Mouse (Mus musculus) hindbrain, embryonic 10.5 days (tissue): ENCODE data around the gene Smim27. TPM values are rescaled to one million over a fixed set of nuclear protein-coding genes. Genes with fewer than 3 reads are reported as not detected.

Experiments used
- DNase-seq: peaks from one replicate; pipeline ENCODE4 v3.0.0-alpha.2; 2017; ENCODE audit warnings: low spot score
- H3K27ac ChIP-seq: fragments of 300-500 bp; sonication (generic); 2 replicates; pipeline ENCODE4 v1.5.1; 2016; ENCODE audit warnings: mild to moderate bottlenecking, moderate library complexity
- H3K27me3 ChIP-seq: fragments of 300-500 bp; sonication (generic); 2 replicates; pipeline ENCODE4 v1.6.1; 2016; ENCODE audit warnings: mild to moderate bottlenecking; ENCODE audit not compliant: poor library complexity, insufficient read depth, severe bottlenecking
- H3K36me3 ChIP-seq: fragments of 300-500 bp; sonication (generic); 2 replicates; pipeline ENCODE4 v1.6.1; 2016; ENCODE audit warnings: mild to moderate bottlenecking, moderate library complexity
- H3K4me1 ChIP-seq: fragments of 300-500 bp; sonication (generic); replicated peaks from 2 replicates; pipeline ENCODE4 v1.6.1; 2016; ENCODE audit warnings: mild to moderate bottlenecking
- H3K4me3 ChIP-seq: fragments of 300-500 bp; sonication (generic); 2 replicates; pipeline ENCODE4 v1.5.1; 2016; ENCODE audit warnings: mild to moderate bottlenecking, moderate library complexity
- H3K9me3 ChIP-seq: fragments of 300-500 bp; sonication (generic); 2 replicates; pipeline ENCODE4 v1.6.1; 2016; ENCODE audit warnings: mild to moderate bottlenecking, moderate library complexity
- WGBS: fragments of 180-500 bp; shearing (Covaris S2); methylation state at CpG from one replicate; pipeline ENCODE4 v1.1.7; 2016; 5-methylcytosine and 5-hydroxymethylcytosine counted together
- polyA plus RNA-seq: library from polyadenylated mRNA; unstranded; fragments of >200 nt; fragmentation: Nextera tagmentation; extraction: Ambion mirVana; gene quantifications from 2 replicates; pipeline ENCODE4 v1.2.1, GENCODE M21; 2016

The Smim27 gene
- polyA plus RNA-seq, 1 experiment from 2014 or later, result 26.6 TPM

DNA sequence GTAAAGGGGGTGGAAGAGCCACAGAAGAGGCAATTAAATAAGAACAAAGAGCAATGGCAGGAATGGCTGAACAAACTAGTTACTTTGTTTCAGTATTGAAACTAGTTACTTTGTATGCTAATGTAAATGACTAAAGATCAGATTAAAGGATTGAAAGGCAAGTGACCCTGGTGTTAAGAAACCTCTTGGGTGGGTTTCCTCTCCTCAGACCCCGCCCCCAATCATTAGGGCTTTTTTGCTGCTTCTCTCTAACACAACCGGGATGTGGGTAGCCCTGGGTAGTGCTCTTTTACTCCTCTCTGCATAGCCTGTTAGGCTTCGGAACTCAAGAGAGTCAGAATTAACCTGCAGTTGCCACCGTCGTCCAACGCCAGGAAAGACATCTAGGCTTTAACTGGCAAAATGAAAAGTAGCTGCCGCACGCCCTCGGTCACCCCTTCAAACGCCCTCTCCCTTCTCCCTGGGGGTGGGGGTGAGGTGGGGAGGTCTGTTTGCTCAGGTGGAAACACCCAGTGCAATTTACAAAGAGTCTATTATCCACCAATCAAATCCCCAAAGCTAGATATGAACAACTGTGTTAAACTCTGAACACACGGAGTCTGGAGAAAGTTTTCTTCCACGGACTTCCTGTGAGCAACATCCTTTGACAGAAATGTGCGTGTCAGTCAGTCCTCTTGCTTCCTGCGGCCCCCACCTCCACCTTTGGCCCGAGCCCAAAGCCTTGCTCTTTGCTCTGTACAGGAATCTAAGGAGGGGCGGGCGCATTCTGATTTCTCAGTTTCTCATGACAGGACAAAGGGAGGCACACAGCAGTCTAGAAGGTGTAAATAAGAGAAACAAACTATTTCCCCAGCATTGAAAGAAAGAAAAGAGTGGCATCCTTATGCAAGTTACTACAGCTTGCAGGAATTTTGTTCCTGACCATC is 30.6 kb upstream of the Smim27 start:
- Histone ChIP-seq H3K27me3 (no peaks in the 10 kb centered on the region), H3K9me3 (no peaks in the 10 kb centered on the region), H3K27ac (peak overlapping the region; percentile 62), H3K4me1 (peaks cover 20% of the 10 kb centered on the region), H3K4me3 (peak overlapping the region; percentile 60), H3K36me3 (no peaks in the 10 kb centered on the region)
- WGBS, result 4% methylated on average over 17 of the region's 17 CpGs
- DNase-seq, result peak; percentile 20

DNA sequence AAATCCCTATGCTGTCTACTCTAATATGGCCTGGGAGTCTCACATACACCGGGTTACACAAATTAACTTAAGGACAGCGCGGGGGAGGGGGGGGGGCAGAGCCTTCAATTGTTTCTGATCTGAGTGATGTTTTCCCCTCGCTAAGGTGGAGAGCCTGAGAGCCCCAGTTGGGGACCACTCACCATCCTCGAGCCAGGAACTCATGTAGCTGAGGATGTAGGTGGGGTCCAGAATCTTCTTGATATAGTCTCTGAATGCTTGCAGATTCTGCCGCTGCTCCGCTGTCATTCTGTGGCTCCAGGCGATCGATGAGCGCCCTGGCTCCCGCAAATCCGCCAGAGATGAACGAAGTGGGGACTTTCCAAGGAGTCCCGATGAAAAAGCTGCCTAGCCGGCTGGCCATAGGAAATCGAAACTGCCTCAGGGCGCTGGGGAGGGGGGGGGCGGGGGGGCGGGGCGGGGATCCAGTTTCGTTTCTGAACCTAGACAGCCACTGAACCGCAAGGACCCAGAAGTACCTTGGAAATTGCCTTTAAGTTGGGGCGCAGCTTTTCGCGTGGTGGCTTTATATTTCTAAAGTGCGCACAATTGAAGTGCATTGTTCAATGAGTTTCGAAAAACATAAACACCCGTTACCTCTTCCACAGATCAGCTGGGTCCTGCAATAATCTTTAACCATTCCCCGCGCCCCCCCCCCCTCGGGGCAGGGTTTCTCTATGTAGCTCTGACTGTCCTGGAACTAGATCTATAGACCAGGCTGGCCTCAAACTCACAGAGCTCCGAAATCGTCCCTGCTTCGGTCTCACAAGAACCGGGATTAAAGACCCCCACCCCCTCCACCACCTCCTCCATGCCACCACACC is 29.7 kb upstream of the Smim27 start, which contains the start of gene Ddx58:
Gene Ddx58, minus strand, starts transcription at position 420 of the 863 bp plus-strand sequence.
- DNase-seq, result peak; percentile 60
- Histone ChIP-seq H3K4me1 (peaks cover 20% of the 10 kb centered on the region), H3K27me3 (no peaks in the 10 kb centered on the region), H3K4me3 (peak within 1 kb of the TSS; percentile 60), H3K36me3 (no peaks in the 10 kb centered on the region), H3K9me3 (no peaks in the 10 kb centered on the region), H3K27ac (peak within 1 kb of the TSS; percentile 62)
- WGBS, result 3% methylated on average over 35 of the region's 35 CpGs

DNA sequence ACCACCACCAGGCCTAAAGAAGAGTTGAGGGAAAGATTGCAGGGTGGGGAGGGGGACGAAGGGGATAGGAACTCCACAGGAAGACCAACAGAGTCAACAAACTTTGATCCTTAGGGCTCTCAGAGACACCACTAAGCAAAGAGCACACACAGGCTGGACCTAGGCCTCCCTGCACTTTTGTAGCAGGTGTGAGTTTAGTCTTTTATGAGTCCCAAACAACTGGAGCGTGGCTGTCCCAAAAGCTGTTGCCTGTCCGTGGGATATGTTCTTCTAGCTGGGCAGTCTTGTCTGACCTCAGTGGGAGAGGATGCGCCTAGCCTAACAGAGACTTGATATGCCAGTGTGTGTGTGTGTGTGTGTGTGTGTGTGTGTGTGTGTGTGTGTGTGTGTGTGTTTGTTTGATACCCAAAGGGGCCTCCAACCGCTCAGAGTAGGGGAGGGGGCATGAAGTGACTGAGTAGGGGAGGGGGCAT is 29.1 kb upstream of the Smim27 start:
- peaks cover 20% of the 10 kb centered on the region for H3K4me1 ChIP-seq
- H3K36me3 ChIP-seq, result no peaks in the 10 kb centered on the region
- H3K9me3 ChIP-seq, result no peaks in the 10 kb centered on the region
- DNase-seq, result no peak
- no peaks in the 10 kb centered on the region for H3K27me3 ChIP-seq
- H3K27ac ChIP-seq, result peak overlapping the region; percentile 62; the same call in 1 of the 2 replicates
- H3K4me3 ChIP-seq, result peak overlapping the region; percentile 60
- 47% methylated on average over 5 of the region's 5 CpGs for WGBS

DNA sequence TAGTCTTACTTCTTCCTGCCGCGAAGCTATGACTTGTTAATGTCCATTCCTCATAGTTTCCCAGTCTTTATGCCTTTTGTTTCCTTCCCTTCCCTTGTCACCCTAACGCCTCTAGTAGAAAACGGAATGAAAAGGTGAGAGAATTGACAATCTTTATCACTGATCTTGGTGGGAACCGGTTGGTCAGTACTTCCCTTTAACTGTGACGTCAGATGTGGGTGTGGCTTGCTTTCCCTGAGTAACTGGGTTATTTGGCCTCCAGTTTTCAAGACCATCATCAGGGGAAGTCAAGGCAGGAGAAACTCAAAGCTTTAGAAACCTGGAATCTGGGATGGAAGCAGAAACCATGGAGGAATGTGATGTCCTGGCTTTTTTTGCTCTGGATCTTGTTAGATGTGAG is 27.5 kb upstream of the Smim27 start:
- Histone ChIP-seq H3K9me3 (no peaks in the 10 kb centered on the region), H3K4me1 (peaks cover 20% of the 10 kb centered on the region), H3K27ac (no peak overlapping the region), H3K4me3 (no peak overlapping the region), H3K36me3 (no peaks in the 10 kb centered on the region), H3K27me3 (no peaks in the 10 kb centered on the region)
- no peak for DNase-seq
- WGBS, result 58% methylated on average over 6 of the region's 6 CpGs

DNA sequence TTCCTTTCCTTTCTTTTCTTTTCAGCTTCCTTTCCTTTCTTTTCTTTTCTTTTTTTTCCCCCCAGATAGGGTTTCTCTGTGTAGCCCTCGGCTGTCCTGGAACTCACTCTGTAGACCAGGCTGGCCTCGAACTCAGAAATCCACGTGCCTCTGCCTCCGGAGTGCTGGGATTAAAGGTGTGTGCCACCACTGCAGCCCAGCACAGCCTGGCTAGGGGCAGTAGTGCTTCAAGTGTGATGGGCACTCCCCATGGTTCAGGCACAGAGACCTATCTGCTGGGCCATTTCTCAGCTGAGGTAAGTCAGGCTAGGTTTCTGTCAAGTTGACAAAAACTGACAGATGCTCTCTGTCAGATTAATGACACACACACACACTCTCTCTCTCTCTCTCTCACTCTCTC is 26.4 kb upstream of the Smim27 start:
- Histone ChIP-seq H3K4me3 (no peak overlapping the region), H3K27ac (no peak overlapping the region), H3K4me1 (peaks cover 20% of the 10 kb centered on the region), H3K9me3 (no peaks in the 10 kb centered on the region), H3K27me3 (no peaks in the 10 kb centered on the region), H3K36me3 (no peaks in the 10 kb centered on the region)
- no peak for DNase-seq
- WGBS, result 82% methylated on average over 4 of the region's 4 CpGs

DNA sequence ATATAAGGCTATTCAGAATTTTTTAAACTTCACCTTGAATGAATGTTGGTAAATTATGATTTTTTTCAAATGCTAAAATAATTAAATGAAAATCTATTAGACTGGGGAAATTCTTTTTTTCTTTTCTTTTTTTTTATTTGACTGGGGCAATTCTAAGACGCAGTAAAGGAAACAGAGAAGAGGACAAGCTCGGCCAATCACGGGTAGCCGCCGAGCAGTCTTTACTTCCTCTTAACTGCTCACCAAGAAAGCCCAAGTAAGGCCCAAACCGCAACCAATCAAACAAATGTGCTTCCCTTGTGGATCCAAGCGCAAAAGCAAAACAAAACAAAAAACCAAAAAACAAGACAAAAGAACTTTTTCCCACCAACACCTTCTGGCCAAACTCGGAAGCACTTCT is 25.3 kb upstream of the Smim27 start:
- H3K27me3 ChIP-seq, result no peaks in the 10 kb centered on the region
- 85% methylated on average over 8 of the region's 8 CpGs for WGBS
- no peak for DNase-seq
- no peak overlapping the region for H3K4me3 ChIP-seq
- no peak overlapping the region for H3K27ac ChIP-seq
- peaks cover 12% of the 10 kb centered on the region for H3K4me1 ChIP-seq
- H3K36me3 ChIP-seq, result no peaks in the 10 kb centered on the region
- no peaks in the 10 kb centered on the region for H3K9me3 ChIP-seq

DNA sequence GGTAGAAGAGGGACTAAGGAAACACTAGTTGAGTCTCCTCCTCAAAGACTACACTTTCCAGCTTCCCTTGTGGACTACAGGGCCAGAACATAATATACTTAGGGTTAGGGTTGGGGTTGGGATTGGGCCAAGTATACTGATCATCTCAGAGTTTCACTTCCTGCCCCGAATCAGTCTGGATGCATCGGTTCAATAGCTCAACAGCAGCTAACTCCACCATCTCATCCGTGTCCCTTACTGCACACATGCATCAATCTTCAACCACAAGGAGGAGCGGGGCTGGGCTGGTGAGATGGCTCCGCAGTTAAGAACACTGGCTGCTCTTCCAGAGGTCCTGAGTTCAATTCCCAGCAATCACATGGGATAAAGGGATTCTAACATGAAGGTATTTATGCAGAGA is 18.4 kb upstream of the Smim27 start:
- H3K4me3 ChIP-seq, result no peak overlapping the region
- 93% methylated on average over 5 of the region's 5 CpGs for WGBS
- H3K27me3 ChIP-seq, result no peaks in the 10 kb centered on the region
- no peak overlapping the region for H3K27ac ChIP-seq
- H3K9me3 ChIP-seq, result no peaks in the 10 kb centered on the region
- no peaks in the 10 kb centered on the region for H3K36me3 ChIP-seq
- no peak for DNase-seq
- no peaks in the 10 kb centered on the region for H3K4me1 ChIP-seq

DNA sequence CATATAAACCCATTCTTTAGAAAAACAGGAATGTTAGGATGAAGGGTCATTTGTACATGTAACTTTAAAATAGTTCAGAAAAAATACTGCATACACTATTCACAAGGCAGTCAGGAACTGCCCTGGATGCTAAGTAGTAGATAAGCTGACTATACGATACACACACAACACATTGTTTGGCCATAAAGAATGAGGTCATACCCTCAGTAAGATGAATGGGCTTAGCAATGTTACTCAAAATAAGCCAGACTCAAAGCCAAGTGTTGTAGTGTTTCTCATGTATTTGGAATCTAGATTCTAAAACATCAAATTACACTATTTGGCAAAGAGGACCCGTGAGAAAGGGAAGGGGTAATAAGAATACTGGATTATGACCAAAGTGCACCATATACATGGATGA is 15.6 kb upstream of the Smim27 start:
- 93% methylated on average over 2 of the region's 2 CpGs for WGBS
- H3K4me1 ChIP-seq, result no peaks in the 10 kb centered on the region
- H3K9me3 ChIP-seq, result no peaks in the 10 kb centered on the region
- no peak overlapping the region for H3K4me3 ChIP-seq
- no peak overlapping the region for H3K27ac ChIP-seq
- peaks cover 15% of the 10 kb centered on the region for H3K36me3 ChIP-seq
- H3K27me3 ChIP-seq, result no peaks in the 10 kb centered on the region
- DNase-seq, result no peak

DNA sequence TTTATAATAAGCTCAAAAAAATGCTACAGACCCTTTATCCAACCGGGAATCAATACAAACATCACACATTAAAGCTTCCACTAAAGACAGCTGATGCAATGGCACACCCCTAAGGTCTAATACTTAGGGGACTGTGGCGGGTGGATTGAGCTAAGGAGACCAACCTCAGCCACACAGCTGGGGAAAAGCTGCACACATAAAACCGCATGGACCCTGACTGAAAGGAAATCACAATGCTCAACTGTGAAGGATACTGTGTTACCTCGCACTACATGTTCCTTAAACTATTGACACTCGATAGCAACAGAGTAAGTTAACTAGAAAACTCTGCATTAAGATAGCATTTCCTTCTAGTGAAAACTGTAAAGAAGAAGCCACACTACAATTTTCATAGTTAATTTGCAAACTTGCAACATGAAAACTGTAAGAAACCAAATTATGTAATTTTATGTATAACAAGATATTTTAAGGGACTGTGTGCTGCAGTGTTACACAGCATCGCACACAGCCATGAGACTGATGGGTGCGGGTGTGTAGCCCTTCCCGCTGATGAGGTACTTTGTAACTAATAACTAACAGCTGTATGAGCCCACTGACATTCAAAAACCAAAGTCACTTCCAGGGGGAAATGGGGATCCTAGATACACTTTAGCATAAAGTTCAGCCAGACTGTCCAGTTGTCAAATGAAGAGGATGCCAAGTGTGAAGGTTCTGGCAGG is 14.8 kb upstream of the Smim27 start:
- 87% methylated on average over 8 of the region's 8 CpGs for WGBS
- Histone ChIP-seq H3K27me3 (no peaks in the 10 kb centered on the region), H3K4me1 (no peaks in the 10 kb centered on the region), H3K9me3 (no peaks in the 10 kb centered on the region), H3K36me3 (peaks cover 23% of the 10 kb centered on the region), H3K27ac (no peak overlapping the region), H3K4me3 (no peak overlapping the region)
- DNase-seq, result no peak

DNA sequence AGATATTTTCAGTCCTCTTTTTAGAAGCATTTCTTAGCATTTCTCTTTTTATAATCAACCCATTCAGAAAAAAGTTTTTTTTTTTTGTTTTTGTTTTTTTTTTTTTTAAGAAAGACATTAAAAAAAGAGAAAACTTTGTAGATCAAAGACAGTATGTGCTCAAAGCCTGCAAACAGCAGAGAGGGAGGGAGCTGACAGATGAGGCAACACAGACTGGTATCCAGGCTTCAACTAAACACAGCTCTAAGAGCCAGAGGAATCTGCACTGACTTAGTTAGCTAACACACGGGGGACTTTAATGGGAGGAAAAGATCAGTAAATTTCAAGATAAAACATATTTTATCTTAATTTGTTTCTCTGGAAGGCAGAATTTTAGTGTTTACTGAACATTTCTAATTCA is 5.1 kb upstream of the Smim27 start:
- Histone ChIP-seq H3K9me3 (no peaks in the 10 kb centered on the region), H3K27ac (no peak overlapping the region), H3K4me1 (peaks cover 19% of the 10 kb centered on the region), H3K36me3 (peaks cover 82% of the 10 kb centered on the region), H3K4me3 (no peak overlapping the region), H3K27me3 (no peaks in the 10 kb centered on the region)
- no peak for DNase-seq
- 91% methylated on average over 1 of the region's 1 CpGs for WGBS

DNA sequence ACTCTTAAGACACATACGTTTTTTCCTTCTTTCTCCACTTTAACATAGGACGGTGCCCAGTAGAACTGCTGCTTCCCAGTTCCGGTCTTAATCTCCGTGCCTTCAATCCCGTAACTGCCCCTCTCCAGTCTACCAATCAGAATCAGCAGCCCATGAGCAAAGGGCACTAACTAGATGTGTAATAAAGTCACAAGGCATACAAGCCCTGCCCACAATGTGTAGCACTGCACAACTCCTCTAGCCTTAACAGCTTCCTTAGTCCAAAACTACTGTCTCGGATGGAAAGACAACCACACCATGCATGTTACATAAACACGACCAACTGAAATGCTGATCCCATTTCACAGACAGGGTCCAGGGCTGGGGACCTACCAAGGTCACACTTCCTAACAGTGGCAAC is 1.7 kb upstream of the Smim27 start:
- Histone ChIP-seq H3K27ac (peak overlapping the region; percentile 95), H3K4me3 (peak overlapping the region; percentile 71), H3K36me3 (peaks cover 51% of the 10 kb centered on the region), H3K9me3 (no peaks in the 10 kb centered on the region), H3K27me3 (no peaks in the 10 kb centered on the region), H3K4me1 (peaks cover 19% of the 10 kb centered on the region)
- no peak for DNase-seq
- 77% methylated on average over 7 of the region's 7 CpGs for WGBS

DNA sequence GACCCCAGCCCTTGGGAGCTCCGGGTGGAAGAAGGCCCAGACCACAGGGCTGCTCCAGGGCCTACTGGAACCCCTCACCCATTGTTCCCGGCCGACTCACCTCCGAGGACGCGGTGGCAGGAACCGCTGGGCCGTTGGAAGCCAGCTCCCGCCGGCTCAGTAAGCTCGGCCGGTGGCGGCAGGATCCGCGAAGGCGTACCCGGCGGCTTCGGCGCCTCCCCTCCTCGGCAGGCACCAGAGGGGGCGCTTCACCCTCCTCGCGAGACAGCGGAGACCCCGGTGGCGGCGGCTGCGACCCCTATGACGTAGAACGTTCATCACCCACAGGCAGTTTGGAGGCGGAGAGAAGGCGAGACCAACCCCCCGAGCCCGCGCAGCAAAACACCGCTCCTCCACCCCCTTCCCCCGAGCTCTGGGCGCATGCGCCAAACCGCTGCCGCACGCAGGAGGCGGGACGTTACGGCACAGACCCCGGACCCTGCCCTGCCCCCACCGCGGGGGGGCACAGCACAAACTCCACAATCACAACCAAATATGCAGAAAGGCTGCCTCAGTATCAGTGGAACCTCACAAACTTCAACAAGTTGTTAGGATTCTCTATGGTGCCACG is 1.1 kb upstream of the Smim27 start:
- under 1% methylated on average over 49 of the region's 50 CpGs for WGBS
- peak overlapping the region; percentile 71 for H3K4me3 ChIP-seq
- H3K36me3 ChIP-seq, result peaks cover 46% of the 10 kb centered on the region
- H3K27me3 ChIP-seq, result no peaks in the 10 kb centered on the region
- peak overlapping the region; percentile 95 for H3K27ac ChIP-seq
- H3K9me3 ChIP-seq, result no peaks in the 10 kb centered on the region
- H3K4me1 ChIP-seq, result peaks cover 19% of the 10 kb centered on the region
- DNase-seq, result peak; percentile 97
